Mouse (Mus musculus): ENCODE results near the gene Pole. TPM values are rescaled to one million over a fixed set of nuclear protein-coding genes. Genes with fewer than 3 reads are reported as not detected.

Gene Pole
- total and polyA plus RNA-seq, 3 experiments: 46.0 to 60.2 (median 55.0) TPM

DNA sequence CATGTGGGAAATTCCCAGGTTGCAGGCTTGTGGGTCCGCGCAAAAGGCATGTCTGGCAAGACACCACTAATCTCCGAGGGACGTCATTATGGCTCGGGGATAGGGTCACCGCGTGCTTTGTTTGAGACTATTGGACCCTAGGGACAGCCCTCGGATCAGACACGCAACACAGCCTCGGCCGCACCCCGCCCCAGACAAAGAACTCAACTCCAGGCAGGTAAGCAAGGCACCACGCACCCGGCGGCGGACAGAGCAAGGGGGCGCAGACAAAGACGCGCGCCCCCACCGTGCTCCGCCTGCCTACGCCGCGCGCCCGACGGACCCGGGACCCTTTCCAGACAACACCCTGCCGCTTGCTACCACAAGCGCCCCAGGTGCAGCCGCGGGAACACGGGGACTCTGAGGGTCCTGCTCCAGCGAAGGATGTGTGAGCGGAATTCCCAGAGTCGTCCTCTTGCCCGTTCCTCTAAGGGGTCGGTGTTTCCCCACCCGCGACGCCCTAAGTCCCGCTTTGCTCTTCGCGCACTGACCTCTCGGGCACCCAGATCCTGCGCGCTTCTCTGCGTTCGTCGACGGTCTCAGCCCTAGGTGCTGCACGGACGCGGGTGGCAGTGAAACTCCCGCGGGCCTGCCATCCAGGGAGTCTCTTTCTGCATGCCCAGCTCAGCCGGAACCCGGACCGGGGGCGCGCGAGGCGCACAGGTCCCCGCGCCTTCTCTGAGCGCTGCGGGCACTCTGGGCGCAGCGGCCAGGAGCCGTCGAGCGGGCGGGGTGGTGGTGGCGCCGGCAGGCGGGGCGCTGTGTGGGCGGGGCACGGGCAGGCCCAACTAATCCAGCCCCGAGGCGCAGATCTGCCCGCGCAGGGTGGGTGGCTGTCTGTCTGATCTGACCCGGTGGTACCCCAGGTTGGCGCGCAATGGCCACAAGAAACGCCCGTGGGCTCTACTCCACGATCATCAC is 100.5 kb downstream of the Pole start:
- Histone ChIP-seq H3K4me2 (ENCODE audit: insufficient read depth, low read depth, poor library complexity, severe bottlenecking) (no peak overlapping the region), H3K9me3 (replicated peaks; ENCODE audit: low read length) (peaks cover 2% of the 10 kb centered on the region), H3K9ac (ENCODE audit: insufficient read depth, low read depth) (no peak overlapping the region), H3K27ac (ENCODE audit: insufficient read depth, low read depth) (no peak overlapping the region), H3K79me2 (replicated peaks; ENCODE audit: control insufficient read depth, extremely low read depth, insufficient read depth, poor library complexity, severe bottlenecking) (no peaks in the 10 kb centered on the region), H3K4me1 (ENCODE audit: control insufficient read depth in 1 of 2, insufficient read depth in 2 of 2) (peaks cover 22 to 42% of the 10 kb centered on the region in 2 experiments), H3K27me3 (replicated peaks) (no peaks in the 10 kb centered on the region), H3K36me3 (replicated peaks in 1 of 2; ENCODE audit: control insufficient read depth in 1 of 2, insufficient read depth in 1 of 2, low read length in 1 of 2) (peaks cover 0 to 16% of the 10 kb centered on the region in 2 experiments), H3K4me3 (replicated peaks in 1 of 3; ENCODE audit: low read depth in 2 of 3, low read length in 2 of 3, poor library complexity in 1 of 3) (no peak overlapping the region)
- in situ Hi-C loops (cut with MboI; ENCODE audit: low pct_ligation_motif_present, low pct_unique_long_range_greater_than_20kb, low sequenced_read_pairs) (no loop called here), dilution Hi-C loops (cut with MboI; ENCODE audit: extremely low pct_ligation_motif_present, extremely low pct_unique_long_range_greater_than_20kb, low sequenced_read_pairs) (no loop called here)
- TF ChIP-seq SIN3A (IDR thresholded peaks at IDR 0.05; ENCODE audit: low read length) (no peak), ZMIZ1 (IDR thresholded peaks at IDR 0.05; ENCODE audit: low read depth, low read length) (no peak), CHD2 (IDR thresholded peaks at IDR 0.05; ENCODE audit: low read length) (no peak), POLR2AphosphoS2 (IDR thresholded peaks at IDR 0.05; ENCODE audit: low read depth, low read length) (no peak), JUN (IDR thresholded peaks at IDR 0.05; ENCODE audit: insufficient read depth, low read depth, low read length) (no peak), IRF4 (IDR thresholded peaks at IDR 0.05; ENCODE audit: low read depth, low read length) (no peak), MEF2A (IDR thresholded peaks at IDR 0.05; ENCODE audit: borderline replicate concordance, low read depth, low read length) (no peak)
- DNase-seq (ENCODE audit: extremely low read depth): no peak

Other genes with a start within 250 kb of the Pole start
- gene Gm17655, start 213.8 kb upstream of the Pole start, total RNA-seq (2012; rRNA removed): 2.3 and 5.7 TPM in 2 replicates
- 4.7 and 5.1 TPM in 2 replicates for gene Gm17655, start 213.8 kb upstream of the Pole start, total RNA-seq (2014; rRNA removed)
- 1.9 and 2.6 TPM in 2 replicates for gene Gm17655, start 213.8 kb upstream of the Pole start, polyA plus RNA-seq (2012; ENCODE audit: insufficient read length, low read depth)
- gene Gm35315, start 191.9 kb upstream of the Pole start, total RNA-seq (2012; rRNA removed): 2.3 and 2.6 TPM in 2 replicates
- 3.7 and 4.0 TPM in 2 replicates for gene Gm35315, start 191.9 kb upstream of the Pole start, total RNA-seq (2014; rRNA removed)
- gene Gm35315, start 191.9 kb upstream of the Pole start, polyA plus RNA-seq (2012; ENCODE audit: insufficient read length, low read depth): 3.3 TPM in 2 replicates
- gene Plcxd1, start 186.3 kb upstream of the Pole start, total RNA-seq (2012; rRNA removed): 0.64 and 0.67 TPM in 2 replicates
- not detected in 2 replicates for gene Plcxd1, start 186.3 kb upstream of the Pole start, total RNA-seq (2014; rRNA removed)
- 0.98 and 1.3 TPM in 2 replicates for gene Plcxd1, start 186.3 kb upstream of the Pole start, polyA plus RNA-seq (2012; ENCODE audit: insufficient read length, low read depth)
- 39.6 and 40.1 TPM in 2 replicates for gene Gtpbp6, start 178.1 kb upstream of the Pole start, total RNA-seq (2012; rRNA removed)
- 12.2 and 14.4 TPM in 2 replicates for gene Gtpbp6, start 178.1 kb upstream of the Pole start, total RNA-seq (2014; rRNA removed)
- 24.5 and 27.9 TPM in 2 replicates for gene Gtpbp6, start 178.1 kb upstream of the Pole start, polyA plus RNA-seq (2012; ENCODE audit: insufficient read length, low read depth)
- 4.3 and 5.9 TPM in 2 replicates for gene Zfp605, start 176.2 kb upstream of the Pole start, total RNA-seq (2012; rRNA removed)
- gene Zfp605, start 176.2 kb upstream of the Pole start, total RNA-seq (2014; rRNA removed): 4.2 and 5.3 TPM in 2 replicates
- gene Zfp605, start 176.2 kb upstream of the Pole start, polyA plus RNA-seq (2012; ENCODE audit: insufficient read length, low read depth): 3.6 and 3.9 TPM in 2 replicates
- gene Chfr, start 150.5 kb upstream of the Pole start, total RNA-seq (2012; rRNA removed): 33.6 and 40.8 TPM in 2 replicates
- gene Chfr, start 150.5 kb upstream of the Pole start, total RNA-seq (2014; rRNA removed): 23.8 and 23.9 TPM in 2 replicates
- 36.0 and 38.5 TPM in 2 replicates for gene Chfr, start 150.5 kb upstream of the Pole start, polyA plus RNA-seq (2012; ENCODE audit: insufficient read length, low read depth)
- gene Golga3, start 109.6 kb upstream of the Pole start, total RNA-seq (2012; rRNA removed): 15.0 and 15.7 TPM in 2 replicates
- gene Golga3, start 109.6 kb upstream of the Pole start, total RNA-seq (2014; rRNA removed): 10.0 and 10.8 TPM in 2 replicates
- 18.0 and 18.2 TPM in 2 replicates for gene Golga3, start 109.6 kb upstream of the Pole start, polyA plus RNA-seq (2012; ENCODE audit: insufficient read length, low read depth)
- gene Ankle2, start 55.3 kb upstream of the Pole start, total RNA-seq (2012; rRNA removed): 30.8 and 33.2 TPM in 2 replicates
- gene Ankle2, start 55.3 kb upstream of the Pole start, total RNA-seq (2014; rRNA removed): 35.3 and 40.5 TPM in 2 replicates
- gene Ankle2, start 55.3 kb upstream of the Pole start, polyA plus RNA-seq (2012; ENCODE audit: insufficient read length, low read depth): 35.7 and 37.1 TPM in 2 replicates
- gene Pgam5, start 16.4 kb upstream of the Pole start, total RNA-seq (2012; rRNA removed): 62.8 and 70.0 TPM in 2 replicates
- 127 and 128 TPM in 2 replicates for gene Pgam5, start 16.4 kb upstream of the Pole start, total RNA-seq (2014; rRNA removed)
- gene Pgam5, start 16.4 kb upstream of the Pole start, polyA plus RNA-seq (2012; ENCODE audit: insufficient read length, low read depth): 57.1 and 64.8 TPM in 2 replicates
- gene Pxmp2, start 120 bp upstream of the Pole start, total RNA-seq (2012; rRNA removed): 4.6 and 5.4 TPM in 2 replicates
- gene Pxmp2, start 120 bp upstream of the Pole start, total RNA-seq (2014; rRNA removed): 4.5 and 4.7 TPM in 2 replicates
- gene Pxmp2, start 120 bp upstream of the Pole start, polyA plus RNA-seq (2012; ENCODE audit: insufficient read length, low read depth): 3.5 and 3.9 TPM in 2 replicates
- not detected in 2 replicates for gene P2rx2, start 56.9 kb downstream of the Pole start, total RNA-seq (2012; rRNA removed)
- gene P2rx2, start 56.9 kb downstream of the Pole start, total RNA-seq (2014; rRNA removed): not detected in 2 replicates
- gene P2rx2, start 56.9 kb downstream of the Pole start, polyA plus RNA-seq (2012; ENCODE audit: insufficient read length, low read depth): 0.45 and 0.76 TPM in 2 replicates
- not detected in 2 replicates for gene Lrcol1, start 58.4 kb downstream of the Pole start, total RNA-seq (2012; rRNA removed)
- gene Lrcol1, start 58.4 kb downstream of the Pole start, total RNA-seq (2014; rRNA removed): not detected in 2 replicates
- not detected in 2 replicates for gene Lrcol1, start 58.4 kb downstream of the Pole start, polyA plus RNA-seq (2012; ENCODE audit: insufficient read length, low read depth)
- gene Fbrsl1, start 162.2 kb downstream of the Pole start, total RNA-seq (2012; rRNA removed): 9.1 and 9.8 TPM in 2 replicates
- gene Fbrsl1, start 162.2 kb downstream of the Pole start, total RNA-seq (2014; rRNA removed): 3.0 and 4.1 TPM in 2 replicates
- gene Fbrsl1, start 162.2 kb downstream of the Pole start, polyA plus RNA-seq (2012; ENCODE audit: insufficient read length, low read depth): 26.7 and 32.0 TPM in 2 replicates

Data from CH12.LX (cell line).